Mouse (Mus musculus) MEL (cell line): ENCODE measurements at regions not wholly inside any gene's neighbourhood (a gene's known extent, or its start where the extent isn't known, plus 50 kb on each side); places are given as distances from the start of the nearest gene placed in this dataset.

Experiments
- DNase-seq: peaks from one replicate; pipeline ENCODE4 v3.0.0; 2011; ENCODE audit warnings: low read depth, low spot score
- H3K27ac ChIP-seq: 2 replicates; pipeline ENCODE4 v1.5.1; 2012; ENCODE audit warnings: low read depth, mild to moderate bottlenecking, control low read depth, low read length, moderate library complexity; ENCODE audit not compliant: control insufficient read depth
- H3K27me3 ChIP-seq, 2 experiments: fragments of 150-350 bp in 1 of 2; sonication (generic) in 1 of 2; 2 replicates each; pipeline ENCODE4 v1.6.1; 2012; ENCODE audit warnings: low read length in 2 of 2, mild to moderate bottlenecking in 2 of 2, improper control_type of control experiment in 1 of 2, moderate library complexity in 1 of 2; ENCODE audit not compliant: insufficient read depth in 2 of 2, control insufficient read depth in 1 of 2
- H3K36me3 ChIP-seq, 2 experiments: 2 replicates each; pipeline ENCODE4 v1.6.1; 2012 to 2014; ENCODE audit warnings: low read length in 2 of 2, improper control_type of control experiment in 1 of 2, inconsistent platforms in 1 of 2, mild to moderate bottlenecking in 1 of 2; ENCODE audit not compliant: insufficient read depth in 2 of 2, control insufficient read depth in 1 of 2
- H3K4me1 ChIP-seq, 2 experiments: fragments of 150-350 bp in 1 of 2; sonication (generic) in 1 of 2; 2 replicates each; pipeline ENCODE4 v1.6.1; 2012; ENCODE audit warnings: low read length in 2 of 2, improper control_type of control experiment in 1 of 2, mild to moderate bottlenecking in 1 of 2; ENCODE audit not compliant: insufficient read depth in 2 of 2, control insufficient read depth in 1 of 2
- H3K4me3 ChIP-seq, 2 experiments: fragments of 150-350 bp in 1 of 2; sonication (generic) in 1 of 2; 2 replicates each; pipeline ENCODE4 v1.5.1; 2012; ENCODE audit warnings: low read depth in 2 of 2, low read length in 2 of 2, mild to moderate bottlenecking in 2 of 2, moderate library complexity in 2 of 2, control low read depth in 1 of 2, improper control_type of control experiment in 1 of 2; ENCODE audit not compliant: control insufficient read depth in 1 of 2, insufficient read depth in 1 of 2
- H3K79me2 ChIP-seq: 2 replicates; pipeline ENCODE4 v1.6.1; 2012; ENCODE audit warnings: mild to moderate bottlenecking, low read length, moderate library complexity; ENCODE audit not compliant: control insufficient read depth, poor library complexity, insufficient read depth
- H3K9ac ChIP-seq: 2 replicates; pipeline ENCODE4 v1.6.1; 2012; ENCODE audit warnings: low read depth, mild to moderate bottlenecking, control low read depth, low read length, moderate library complexity; ENCODE audit not compliant: control insufficient read depth, poor library complexity, severe bottlenecking
- H3K9me3 ChIP-seq: fragments of 150-350 bp; sonication (generic); replicated peaks from 2 replicates; pipeline ENCODE4 v1.6.1; 2012; ENCODE audit warnings: mild to moderate bottlenecking, low read length, improper control_type of control experiment, moderate library complexity; ENCODE audit not compliant: insufficient read depth
- CHD1 ChIP-seq: IDR thresholded peaks from 2 replicates; pipeline ENCODE4 v1.6.1; 2012; ENCODE audit warnings: low read depth, mild to moderate bottlenecking, inconsistent platforms, low read length, improper control_type of control experiment
- CHD2 ChIP-seq: IDR thresholded peaks from 2 replicates; pipeline ENCODE4 v1.6.1; 2011; ENCODE audit warnings: low read length, improper control_type of control experiment
- CTCF ChIP-seq, 3 experiments: IDR thresholded peaks in 2 of 3; conservative IDR thresholded peaks in 1 of 3; 2 replicates each; pipeline ENCODE4 v1.5.1; 2011 to 2012; ENCODE audit warnings: low read length in 3 of 3, low read depth in 2 of 3, mild to moderate bottlenecking in 2 of 3, improper control_type of control experiment in 1 of 3, inconsistent platforms in 1 of 3, mixed read lengths in 1 of 3, moderate library complexity in 1 of 3; ENCODE audit not compliant: control insufficient read depth in 1 of 3, insufficient read depth in 1 of 3, poor library complexity in 1 of 3, severe bottlenecking in 1 of 3
- E2F4 ChIP-seq: IDR thresholded peaks from 2 replicates; pipeline ENCODE4 v1.6.1; 2011; ENCODE audit warnings: low read depth, low read length, improper control_type of control experiment, borderline replicate concordance
- GABPA ChIP-seq: IDR thresholded peaks from 2 replicates; pipeline ENCODE4 v1.6.1; 2012; ENCODE audit warnings: low read depth, mild to moderate bottlenecking, inconsistent platforms, low read length, improper control_type of control experiment, moderate library complexity
- GATA1 ChIP-seq: IDR thresholded peaks from 2 replicates; pipeline ENCODE4 v1.6.1; 2011; ENCODE audit warnings: low read depth, low read length, improper control_type of control experiment
- HCFC1 ChIP-seq: IDR thresholded peaks from 2 replicates; pipeline ENCODE4 v1.6.1; 2012; ENCODE audit warnings: low read depth, mild to moderate bottlenecking, inconsistent platforms, low read length, improper control_type of control experiment, moderate library complexity
- MAFK ChIP-seq: IDR thresholded peaks from 2 replicates; pipeline ENCODE4 v1.6.1; 2011; ENCODE audit warnings: low read depth, mild to moderate bottlenecking, low read length, improper control_type of control experiment, borderline replicate concordance
- MAZ ChIP-seq: IDR thresholded peaks from 2 replicates; pipeline ENCODE4 v1.6.1; 2012; ENCODE audit warnings: low read depth, mild to moderate bottlenecking, inconsistent platforms, low read length, improper control_type of control experiment
- MEF2A ChIP-seq: IDR thresholded peaks from 2 replicates; pipeline ENCODE4 v1.6.1; 2014; ENCODE audit warnings: low read depth, mild to moderate bottlenecking, inconsistent platforms, low read length, improper control_type of control experiment; ENCODE audit not compliant: poor library complexity, insufficient replicate concordance, severe bottlenecking; ENCODE audit errors: extremely low read depth
- MXI1 ChIP-seq: IDR thresholded peaks from 2 replicates; pipeline ENCODE4 v1.6.1; 2011; ENCODE audit warnings: mild to moderate bottlenecking, low read depth, low read length, improper control_type of control experiment
- MYB ChIP-seq: IDR thresholded peaks from 2 replicates; pipeline ENCODE4 v1.6.1; 2011; ENCODE audit warnings: mild to moderate bottlenecking, low read depth, low read length, improper control_type of control experiment
- POLR2A ChIP-seq, 2 experiments: IDR thresholded peaks; 2 replicates each; pipeline ENCODE4 v1.6.1; 2011 to 2012; ENCODE audit warnings: low read length in 2 of 2, mild to moderate bottlenecking in 2 of 2, control low read depth in 1 of 2, improper control_type of control experiment in 1 of 2, low read depth in 1 of 2, moderate library complexity in 1 of 2; ENCODE audit not compliant: control insufficient read depth in 1 of 2, insufficient read depth in 1 of 2, poor library complexity in 1 of 2
- POLR2AphosphoS2 ChIP-seq: IDR thresholded peaks from 2 replicates; pipeline ENCODE4 v1.6.1; 2011; ENCODE audit warnings: low read length, improper control_type of control experiment
- POLR2AphosphoS5 ChIP-seq: IDR thresholded peaks from 2 replicates; pipeline ENCODE4 v1.6.1; 2012; ENCODE audit warnings: low read depth, borderline replicate concordance, mild to moderate bottlenecking, inconsistent platforms, low read length, moderate library complexity, mixed read lengths
- SMC3 ChIP-seq: IDR thresholded peaks from 2 replicates; pipeline ENCODE4 v1.6.1; 2011; ENCODE audit warnings: low read depth, low read length, improper control_type of control experiment
- TBP ChIP-seq: IDR thresholded peaks from 2 replicates; pipeline ENCODE4 v1.8.0; 2011; ENCODE audit warnings: low read depth, low read length, improper control_type of control experiment
- USF1 ChIP-seq: IDR thresholded peaks from 2 replicates; pipeline ENCODE4 v1.6.1; 2014; ENCODE audit warnings: low read depth, mild to moderate bottlenecking, inconsistent platforms, low read length, improper control_type of control experiment, moderate library complexity
- USF2 ChIP-seq, 2 experiments: IDR thresholded peaks; 2 replicates each; pipeline ENCODE4 v1.6.1; 2011 to 2012; ENCODE audit warnings: improper control_type of control experiment in 2 of 2, low read length in 2 of 2, borderline replicate concordance in 1 of 2, inconsistent platforms in 1 of 2, low read depth in 1 of 2, mild to moderate bottlenecking in 1 of 2; ENCODE audit not compliant: insufficient read depth in 1 of 2
- ZKSCAN1 ChIP-seq: IDR thresholded peaks from 2 replicates; pipeline ENCODE4 v1.6.1; 2012; ENCODE audit warnings: low read depth, mild to moderate bottlenecking, inconsistent platforms, low read length, improper control_type of control experiment, moderate library complexity
- ZMIZ1 ChIP-seq: IDR thresholded peaks from 2 replicates; pipeline ENCODE4 v1.6.1; 2012; ENCODE audit warnings: low read depth, mild to moderate bottlenecking, inconsistent platforms, low read length, improper control_type of control experiment, moderate library complexity

DNA sequence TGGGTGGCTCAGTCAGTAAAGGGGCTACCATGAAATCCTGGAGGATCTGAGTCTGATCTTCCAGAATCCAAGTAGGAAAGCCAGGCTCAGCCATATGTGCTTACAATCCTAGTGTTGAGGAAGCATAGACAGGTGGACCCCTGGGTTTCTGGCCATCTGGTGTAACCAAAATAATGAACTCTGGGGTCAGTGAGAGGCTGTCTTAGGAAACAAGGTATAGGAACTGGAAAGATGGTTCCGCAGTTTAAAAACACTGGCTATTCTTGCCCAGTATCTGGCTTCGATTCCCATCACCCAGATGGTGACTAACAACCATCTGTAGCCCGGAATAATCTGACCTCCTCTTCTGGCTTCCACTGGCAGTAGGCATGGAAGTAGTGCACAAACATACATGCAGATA, 591.6 kb downstream of the Insc start:
- Histone ChIP-seq H3K9me3 (no peaks in the 10 kb centered on the region), H3K27me3 (no peaks in the 10 kb centered on the region), H3K9ac (no peak overlapping the region), H3K27ac (no peak overlapping the region), H3K79me2 (no peaks in the 10 kb centered on the region), H3K36me3 (no peaks in the 10 kb centered on the region), H3K4me1 (no peaks in the 10 kb centered on the region), H3K4me3 (no peak overlapping the region)
- no peak for DNase-seq
- TF ChIP-seq TBP = no peak
- no peak for TF ChIP-seq MAFK
- no peak for TF ChIP-seq E2F4
- TF ChIP-seq CHD2 = no peak
- no peak for TF ChIP-seq GABPA
- no peak for TF ChIP-seq MXI1
- no peak for TF ChIP-seq POLR2AphosphoS2
- TF ChIP-seq MAZ = no peak
- no peak for TF ChIP-seq GATA1

DNA sequence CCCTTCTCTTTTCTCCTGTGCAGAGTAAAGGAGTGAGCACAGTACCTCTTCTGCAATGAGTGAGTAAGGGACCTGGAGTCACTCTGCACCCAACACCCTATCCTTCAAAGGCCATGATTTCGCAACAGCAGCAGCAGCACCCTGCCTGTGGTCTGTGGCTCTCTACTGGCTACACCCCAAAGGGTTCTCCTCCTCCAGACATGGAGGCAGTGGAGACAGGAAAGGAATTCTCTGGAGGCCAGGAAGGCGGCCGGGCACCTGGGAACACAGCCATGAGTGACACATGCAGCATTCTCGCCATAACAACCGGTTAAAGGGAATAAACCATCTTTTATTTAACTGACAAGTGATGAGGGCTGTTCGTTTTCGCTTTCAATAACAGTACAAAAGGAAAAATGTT, 596.7 kb downstream of the Insc start:
- H3K79me2 ChIP-seq = no peaks in the 10 kb centered on the region
- H3K4me1 ChIP-seq = no peaks in the 10 kb centered on the region
- no peaks in the 10 kb centered on the region for H3K9me3 ChIP-seq
- no peak for DNase-seq
- H3K4me3 ChIP-seq = no peak overlapping the region
- H3K27ac ChIP-seq = no peak overlapping the region
- no peaks in the 10 kb centered on the region for H3K27me3 ChIP-seq
- H3K36me3 ChIP-seq = no peaks in the 10 kb centered on the region
- no peak overlapping the region for H3K9ac ChIP-seq
- no peak for TF ChIP-seq USF1
- no peak for TF ChIP-seq POLR2AphosphoS5
- no peak for TF ChIP-seq ZKSCAN1

DNA sequence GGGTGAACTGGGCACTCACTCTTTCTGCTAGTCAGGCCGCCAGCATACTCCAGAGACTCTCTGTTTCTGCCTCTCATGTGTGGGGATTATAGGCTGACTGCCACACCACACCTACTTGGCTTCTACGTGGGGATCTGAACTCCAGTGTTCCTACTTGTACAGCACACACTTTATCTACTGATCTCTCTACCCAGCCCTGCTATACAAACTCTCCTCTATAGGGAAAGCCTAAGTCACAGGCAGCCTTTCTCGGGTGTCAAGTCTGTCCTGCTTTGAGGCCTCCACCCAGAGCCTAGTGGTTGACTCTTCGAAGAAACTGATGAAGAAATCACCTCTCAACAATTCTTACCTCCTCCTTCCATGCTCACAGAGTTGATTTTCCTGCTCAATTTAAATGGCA, 597.5 kb downstream of the Insc start:
- no peaks in the 10 kb centered on the region for H3K27me3 ChIP-seq
- DNase-seq = no peak
- TF ChIP-seq ZKSCAN1 = no peak
- TF ChIP-seq SMC3 = no peak
- TF ChIP-seq CTCF (IDR thresholded peaks at IDR 0.05 in 2 of 3, conservative IDR thresholded peaks at IDR 0.05 in 1 of 3; ENCODE audit: control insufficient read depth in 1 of 3, insufficient read depth in 1 of 3, low read depth in 2 of 3, low read length in 3 of 3, poor library complexity in 1 of 3, severe bottlenecking in 1 of 3) = no peak
- TF ChIP-seq MYB = no peak
- TF ChIP-seq USF2 (IDR thresholded peaks at IDR 0.05; ENCODE audit: borderline replicate concordance in 1 of 2, insufficient read depth in 1 of 2, low read depth in 1 of 2, low read length in 2 of 2) = no peak
- no peak for TF ChIP-seq CHD1
- TF ChIP-seq MXI1 = no peak
- TF ChIP-seq GABPA = no peak
- TF ChIP-seq POLR2AphosphoS2 = no peak
- no peak for TF ChIP-seq CHD2
- TF ChIP-seq ZMIZ1 = no peak
- no peak for TF ChIP-seq MAFK
- TF ChIP-seq MAZ = no peak
- no peak for TF ChIP-seq HCFC1
- TF ChIP-seq POLR2A (IDR thresholded peaks at IDR 0.05; ENCODE audit: control insufficient read depth in 1 of 2, insufficient read depth in 1 of 2, low read depth in 1 of 2, low read length in 2 of 2, poor library complexity in 1 of 2) = no peak
- no peak for TF ChIP-seq MEF2A
- no peak for TF ChIP-seq POLR2AphosphoS5
- H3K9ac ChIP-seq = no peak overlapping the region
- H3K4me1 ChIP-seq = no peaks in the 10 kb centered on the region
- no peaks in the 10 kb centered on the region for H3K9me3 ChIP-seq
- H3K27ac ChIP-seq = no peak overlapping the region
- no peaks in the 10 kb centered on the region for H3K36me3 ChIP-seq
- no peak overlapping the region for H3K4me3 ChIP-seq
- H3K79me2 ChIP-seq = no peaks in the 10 kb centered on the region
